Mouse (Mus musculus): Measurements from ENCODE around the gene Slc38a5. TPM values are rescaled to one million over a fixed set of nuclear protein-coding genes. Genes with fewer than 3 reads are reported as not detected.
A peak's percentile ranks its signal among the peaks of the same experiment; 100 is the strongest.

Gene Slc38a5
- polyA plus RNA-seq (2015; fragmentation: Nextera tagmentation; extraction: Ambion mirVana): 14.1 and 14.9 TPM in 2 replicates

DNA sequence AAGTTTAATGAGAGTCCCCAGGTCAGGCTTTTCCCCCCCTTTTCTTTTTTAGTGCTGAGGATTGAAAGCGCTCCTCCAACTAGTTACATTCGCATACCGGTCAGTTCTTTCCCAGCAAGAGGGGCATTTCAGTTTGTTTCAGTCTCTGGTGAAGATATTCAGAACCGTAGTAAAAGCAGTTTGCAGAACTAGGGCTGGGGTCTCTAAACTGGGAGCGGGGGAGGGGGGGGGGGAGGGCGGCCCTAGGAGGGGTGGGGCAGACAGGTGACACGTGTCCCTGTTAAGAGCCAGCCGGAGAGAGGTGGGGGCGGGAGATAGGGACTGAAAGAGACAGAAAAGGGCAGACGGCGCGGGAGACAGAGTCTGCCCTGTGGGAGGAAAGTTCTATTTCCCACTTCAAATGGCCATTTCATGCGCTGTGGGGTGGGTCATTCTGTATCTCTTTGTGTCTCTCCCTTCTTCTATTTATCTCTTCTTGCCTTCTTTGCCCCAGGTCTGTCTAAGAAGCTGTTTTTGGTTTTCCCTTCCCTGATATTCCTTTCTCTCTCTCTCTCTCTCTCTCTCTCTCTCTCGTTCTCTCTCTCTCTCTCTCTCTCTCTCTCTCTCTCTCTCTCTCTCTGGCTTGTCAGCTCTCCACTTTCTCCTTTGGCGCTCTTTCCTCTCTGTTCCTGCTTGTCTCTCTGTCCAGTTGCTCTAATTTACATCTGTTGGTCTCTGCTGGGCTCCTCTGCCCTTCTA, at the start of gene Slc38a5:
Gene Slc38a5, plus strand, starts transcription at position 51 of the 738 bp plus-strand sequence.
- no peaks in the 10 kb centered on the region for H3K4me1 ChIP-seq
- H3K27ac ChIP-seq: no peak within 1 kb of the TSS
- H3K9me3 ChIP-seq (replicated peaks): no peaks in the 10 kb centered on the region
- 17% methylated on average over 12 of the region's 15 CpGs for WGBS
- H3K4me2 ChIP-seq: peak within 1 kb of the TSS; percentile 34
- no peaks in the 10 kb centered on the region for H3K36me3 ChIP-seq (ENCODE audit: poor library complexity, severe bottlenecking)
- no peaks in the 10 kb centered on the region for H3K27me3 ChIP-seq
- no peak within 1 kb of the TSS for H3K4me3 ChIP-seq
- ATAC-seq: no peak
- H3K9ac ChIP-seq: no peak within 1 kb of the TSS

- no peak for ATAC-seq
- Histone ChIP-seq H3K36me3 (ENCODE audit: poor library complexity, severe bottlenecking) (no peaks in the 10 kb centered on the region), H3K9ac (no peak overlapping the region), H3K4me2 (no peak overlapping the region), H3K9me3 (replicated peaks) (no peaks in the 10 kb centered on the region; the same call in 1 of the 2 replicates), H3K27ac (no peak overlapping the region), H3K4me1 (no peaks in the 10 kb centered on the region), H3K4me3 (no peak overlapping the region), H3K27me3 (no peaks in the 10 kb centered on the region)
- 72% methylated on average over 3 of the region's 3 CpGs for WGBS
Observed at GRCm38 (mm10) chrX:8222296-8222677, 48.6 kb upstream of the Slc38a5 start.

- Histone ChIP-seq H3K9ac (no peak overlapping the region), H3K27me3 (no peaks in the 10 kb centered on the region), H3K4me3 (no peak overlapping the region), H3K4me2 (no peak overlapping the region), H3K4me1 (no peaks in the 10 kb centered on the region), H3K9me3 (replicated peaks) (no peaks in the 10 kb centered on the region; the same call in 1 of the 2 replicates), H3K36me3 (ENCODE audit: poor library complexity, severe bottlenecking) (no peaks in the 10 kb centered on the region), H3K27ac (no peak overlapping the region)
- no peak for ATAC-seq
- 57% methylated on average over 7 of the region's 7 CpGs for WGBS
Observed at GRCm38 (mm10) chrX:8222678-8223421, 48.1 kb upstream of the Slc38a5 start.

- Histone ChIP-seq H3K4me3 (no peak overlapping the region), H3K27ac (no peak overlapping the region), H3K4me2 (no peak overlapping the region), H3K27me3 (no peaks in the 10 kb centered on the region), H3K9ac (no peak overlapping the region), H3K36me3 (ENCODE audit: poor library complexity, severe bottlenecking) (no peaks in the 10 kb centered on the region), H3K9me3 (replicated peaks) (no peaks in the 10 kb centered on the region; the same call in 1 of the 2 replicates), H3K4me1 (no peaks in the 10 kb centered on the region)
- 88% methylated on average over 7 of the region's 7 CpGs for WGBS
- ATAC-seq: no peak
Observed at GRCm38 (mm10) chrX:8223473-8223872, 47.5 kb upstream of the Slc38a5 start.

GRCm38 (mm10) chrX:8230272-8230671, 40.7 kb upstream of the Slc38a5 start:
- 87% methylated on average over 4 of the region's 4 CpGs for WGBS
- H3K9ac ChIP-seq: no peak overlapping the region
- no peaks in the 10 kb centered on the region for H3K4me1 ChIP-seq
- H3K4me3 ChIP-seq: no peak overlapping the region
- H3K27ac ChIP-seq: no peak overlapping the region
- H3K4me2 ChIP-seq: no peak overlapping the region
- H3K27me3 ChIP-seq: no peaks in the 10 kb centered on the region
- H3K9me3 ChIP-seq (replicated peaks): no peaks in the 10 kb centered on the region; the same call in 1 of the 2 replicates
- H3K36me3 ChIP-seq (ENCODE audit: poor library complexity, severe bottlenecking): no peaks in the 10 kb centered on the region
- no peak for ATAC-seq

DNA sequence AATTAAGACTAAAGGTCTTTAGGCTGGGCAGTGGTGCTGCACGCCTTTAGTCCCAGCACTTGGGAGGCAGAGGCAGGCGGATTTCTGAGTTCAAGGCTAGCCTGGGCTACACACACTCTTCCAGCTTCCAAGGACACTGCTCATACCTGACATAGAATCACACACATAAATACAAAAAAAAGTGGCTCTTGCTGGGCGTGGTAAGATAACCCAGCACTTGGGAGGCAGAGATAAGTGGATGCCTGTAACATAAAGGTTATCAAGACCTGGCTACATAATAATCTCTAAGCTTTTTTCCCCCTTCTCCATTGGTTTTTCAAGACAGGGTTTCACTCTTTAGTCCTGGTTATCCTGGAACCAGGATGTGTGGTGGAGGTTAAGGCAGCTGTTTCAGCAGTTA, 37.3 kb upstream of the Slc38a5 start:
- no peaks in the 10 kb centered on the region for H3K4me1 ChIP-seq
- no peak for ATAC-seq
- WGBS: 81% methylated on average over 3 of the region's 3 CpGs

DNA sequence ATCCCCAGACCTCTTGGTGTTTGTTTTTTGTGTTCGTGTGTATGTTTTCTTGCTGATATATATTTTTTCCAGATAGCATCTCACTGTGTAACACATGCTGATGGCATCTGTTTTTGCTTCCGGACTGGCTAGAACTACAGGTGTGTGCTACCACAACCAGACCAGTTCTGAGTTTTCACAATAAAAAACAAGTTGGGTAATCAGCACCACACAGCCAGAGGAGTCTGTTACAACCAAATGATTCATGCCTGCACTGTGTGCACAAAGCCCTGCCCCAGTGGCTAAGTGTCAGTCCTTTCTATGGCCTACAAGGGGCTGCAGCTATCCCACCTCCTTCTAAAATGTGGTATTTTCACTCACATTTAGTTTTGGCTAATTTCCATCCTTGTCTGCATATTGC, 34.2 kb upstream of the Slc38a5 start:
- H3K27ac ChIP-seq: no peak overlapping the region
- H3K9me3 ChIP-seq (replicated peaks): no peaks in the 10 kb centered on the region; the same call in 1 of the 2 replicates
- H3K4me2 ChIP-seq: no peak overlapping the region
- no peak overlapping the region for H3K9ac ChIP-seq
- H3K4me3 ChIP-seq: no peak overlapping the region
- H3K4me1 ChIP-seq: no peaks in the 10 kb centered on the region
- peaks cover 8% of the 10 kb centered on the region for H3K36me3 ChIP-seq (ENCODE audit: poor library complexity, severe bottlenecking)
- ATAC-seq: no peak
- 92% methylated on average over 2 of the region's 2 CpGs for WGBS
- H3K27me3 ChIP-seq: no peaks in the 10 kb centered on the region

More for the DNA sequence above, 37.3 kb upstream of the Slc38a5 start:
- Histone ChIP-seq H3K4me2 (no peak overlapping the region), H3K4me3 (no peak overlapping the region), H3K9ac (no peak overlapping the region), H3K27me3 (no peaks in the 10 kb centered on the region), H3K36me3 (ENCODE audit: poor library complexity, severe bottlenecking) (no peaks in the 10 kb centered on the region), H3K27ac (no peak overlapping the region), H3K9me3 (replicated peaks) (no peaks in the 10 kb centered on the region; the same call in 1 of the 2 replicates)

- ATAC-seq: no peak
- no peaks in the 10 kb centered on the region for H3K4me1 ChIP-seq
- H3K27ac ChIP-seq: no peak overlapping the region
- no peak overlapping the region for H3K9ac ChIP-seq
- H3K27me3 ChIP-seq: no peaks in the 10 kb centered on the region
- no peak overlapping the region for H3K4me2 ChIP-seq
- H3K9me3 ChIP-seq (replicated peaks): no peaks in the 10 kb centered on the region
- H3K4me3 ChIP-seq: no peak overlapping the region
- 82% methylated on average over 13 of the region's 13 CpGs for WGBS
- peaks cover 9% of the 10 kb centered on the region for H3K36me3 ChIP-seq (ENCODE audit: poor library complexity, severe bottlenecking)
Observed at GRCm38 (mm10) chrX:8238804-8239395, 32.0 kb upstream of the Slc38a5 start.

GRCm38 (mm10) chrX:8247680-8248079, 23.3 kb upstream of the Slc38a5 start:
- no peaks in the 10 kb centered on the region for H3K27me3 ChIP-seq
- H3K9ac ChIP-seq: no peak overlapping the region
- no peak overlapping the region for H3K4me3 ChIP-seq
- H3K4me1 ChIP-seq: peaks cover 9% of the 10 kb centered on the region
- H3K27ac ChIP-seq: no peak overlapping the region
- ATAC-seq: no peak
- peaks cover 9% of the 10 kb centered on the region; the same call in 1 of the 2 replicates for H3K36me3 ChIP-seq (ENCODE audit: poor library complexity, severe bottlenecking)
- H3K9me3 ChIP-seq (replicated peaks): no peaks in the 10 kb centered on the region
- H3K4me2 ChIP-seq: no peak overlapping the region
- WGBS: 82% methylated on average over 2 of the region's 2 CpGs

DNA sequence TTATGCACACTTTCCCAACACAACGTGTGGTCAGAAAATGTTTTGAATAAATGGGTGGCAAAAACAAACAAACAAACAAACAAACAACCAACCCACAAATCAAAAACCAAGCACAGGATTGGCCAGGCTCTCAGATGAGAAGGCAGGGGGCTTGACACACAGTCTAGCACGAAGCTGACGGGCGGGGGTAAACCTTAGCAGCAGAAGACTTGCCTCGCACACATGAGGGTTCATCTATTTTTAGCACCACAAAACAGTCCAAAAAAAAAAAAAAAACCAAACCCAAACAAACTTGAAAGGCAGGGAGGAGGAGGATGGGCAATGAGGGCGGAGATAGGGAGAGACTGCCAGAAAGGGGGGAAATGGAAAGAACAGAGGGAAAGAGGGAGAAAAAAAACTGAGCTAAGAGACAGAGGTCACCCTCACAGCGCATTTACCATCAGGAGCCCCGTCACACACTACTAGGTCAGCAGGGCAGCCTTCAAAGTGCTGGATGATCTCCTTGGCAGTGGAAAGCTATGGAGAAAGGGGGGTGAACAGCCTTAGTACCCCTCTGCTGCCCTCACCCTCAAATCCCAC, 22.3 kb upstream of the Slc38a5 start:
- no peak overlapping the region for H3K4me3 ChIP-seq
- H3K27ac ChIP-seq: no peak overlapping the region
- H3K36me3 ChIP-seq (ENCODE audit: poor library complexity, severe bottlenecking): peaks cover 9% of the 10 kb centered on the region; the same call in 1 of the 2 replicates
- H3K27me3 ChIP-seq: no peaks in the 10 kb centered on the region
- H3K9ac ChIP-seq: no peak overlapping the region
- peaks cover 9% of the 10 kb centered on the region for H3K4me1 ChIP-seq
- no peaks in the 10 kb centered on the region for H3K9me3 ChIP-seq (replicated peaks)
- ATAC-seq: no peak
- 90% methylated on average over 8 of the region's 8 CpGs for WGBS
- H3K4me2 ChIP-seq: no peak overlapping the region

DNA sequence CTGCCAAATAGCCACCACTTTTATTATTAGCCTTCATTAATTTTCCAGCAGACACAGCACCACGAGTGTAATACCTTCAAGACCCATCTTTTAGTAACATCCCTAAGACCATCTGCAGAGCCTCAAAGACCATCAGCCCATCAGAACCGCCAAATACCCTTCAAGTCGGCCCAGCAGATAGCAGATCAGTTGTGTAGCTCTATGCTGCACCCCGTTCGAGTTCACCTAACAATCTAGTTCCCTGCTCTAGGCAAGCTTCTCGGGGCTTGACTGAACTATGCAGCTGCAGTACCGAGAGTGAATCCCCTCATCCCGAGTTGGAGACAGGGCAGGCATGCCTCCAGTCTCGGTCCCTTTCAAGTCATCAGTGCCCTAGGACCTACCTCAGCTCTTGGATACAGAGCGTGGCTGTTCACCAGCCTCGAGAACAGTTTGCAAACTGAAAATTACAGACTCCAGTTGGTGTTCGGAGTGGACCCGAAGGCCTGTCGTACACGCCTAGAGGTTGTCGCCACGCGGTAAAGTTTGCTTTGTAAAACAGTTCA, 19.1 kb upstream of the Slc38a5 start:
- no peak; the same call in none of the 2 replicates for ATAC-seq
- 20% methylated on average over 18 of the region's 18 CpGs for WGBS
- Histone ChIP-seq H3K9me3 (replicated peaks) (no peaks in the 10 kb centered on the region), H3K9ac (peak overlapping the region; percentile 73), H3K27ac (no peak overlapping the region), H3K27me3 (no peaks in the 10 kb centered on the region), H3K4me1 (peaks cover 9% of the 10 kb centered on the region), H3K4me2 (peak overlapping the region; percentile 60), H3K4me3 (peak overlapping the region; percentile 56), H3K36me3 (ENCODE audit: poor library complexity, severe bottlenecking) (no peaks in the 10 kb centered on the region)

Data from forebrain, embryonic 13.5 days (tissue).